Mouse (Mus musculus) lung, postnatal 14 days (tissue): ENCODE measurements around the gene Gsg1l2.

ENCODE experiments used
- DNase-seq: peaks from one replicate; pipeline ENCODE4 v3.0.0; 2021

Gsg1l2 gene

DNA sequence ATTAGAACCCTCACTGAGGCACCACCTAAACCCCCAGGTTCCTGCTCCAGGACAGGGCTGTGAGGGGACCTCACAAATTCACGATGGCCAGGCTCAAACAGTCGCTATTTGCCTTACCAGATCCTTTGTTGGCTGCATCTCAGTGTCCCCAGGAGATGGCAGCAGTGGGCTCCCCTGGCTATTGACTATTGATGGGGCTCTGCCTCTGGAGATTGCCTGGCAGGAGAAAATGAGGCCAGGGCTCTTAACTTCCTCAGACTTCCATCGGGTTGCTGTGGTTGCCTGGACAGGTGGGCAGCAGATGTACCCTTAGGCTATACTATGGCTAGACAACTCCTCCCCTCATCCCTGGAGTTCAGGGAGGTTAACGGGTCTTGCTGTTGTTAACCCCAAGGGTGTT is 45.8 kb downstream of the Gsg1l2 start:
- DNase-seq = peak; percentile 62

DNA sequence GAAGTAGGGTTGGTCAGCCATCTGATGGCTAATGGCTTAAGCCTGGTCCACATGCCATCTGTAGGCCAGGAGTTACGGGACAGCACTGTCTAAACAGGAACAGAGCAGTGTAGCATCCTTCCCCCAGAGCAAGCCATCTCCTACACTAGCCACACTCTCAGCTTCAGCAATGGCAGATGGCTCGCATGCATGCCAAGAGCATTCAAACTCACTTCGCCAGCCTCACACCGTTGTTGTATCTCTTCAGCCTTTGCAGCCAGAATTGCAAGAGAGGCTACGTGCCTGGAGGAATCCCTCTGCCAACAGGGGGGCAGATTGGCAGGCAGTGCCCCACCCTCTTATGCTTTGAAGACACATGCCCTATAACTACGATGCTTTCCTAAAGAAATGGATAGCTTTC is 47.2 kb downstream of the Gsg1l2 start:
- DNase-seq = no peak

DNA sequence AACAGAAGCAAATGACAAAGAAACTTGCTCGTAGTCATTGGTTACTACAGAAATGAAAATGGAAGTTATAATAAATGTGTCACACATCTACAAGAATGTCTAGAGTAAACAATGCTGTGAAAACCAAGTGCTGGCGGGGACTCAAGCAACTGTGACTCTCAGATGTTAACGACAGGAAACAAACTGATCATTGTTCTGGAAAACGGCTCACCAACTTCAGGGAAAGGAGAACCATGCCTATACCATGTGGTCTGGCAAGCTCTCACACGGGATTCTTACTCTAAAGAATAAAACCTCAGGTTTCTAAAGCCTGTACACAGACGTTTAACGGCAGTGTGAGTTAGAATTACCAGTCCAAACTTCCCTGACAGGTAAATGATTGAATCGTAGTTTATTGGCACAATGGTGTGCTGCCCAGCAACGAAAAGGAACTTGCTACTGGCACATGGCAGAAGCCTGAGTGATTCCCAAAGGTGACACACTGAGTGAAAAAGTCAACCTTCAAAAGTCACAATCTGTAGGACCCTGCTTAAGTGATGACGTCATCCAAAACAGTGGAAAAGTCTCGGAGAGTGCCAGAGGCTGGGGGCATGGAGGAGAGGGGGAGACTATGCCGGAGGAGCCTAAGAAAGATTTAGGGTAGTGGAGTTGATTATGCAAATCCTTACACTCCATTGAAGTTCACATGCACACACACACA is 54.1 kb downstream of the Gsg1l2 start:
- DNase-seq = peak; percentile 58

DNA sequence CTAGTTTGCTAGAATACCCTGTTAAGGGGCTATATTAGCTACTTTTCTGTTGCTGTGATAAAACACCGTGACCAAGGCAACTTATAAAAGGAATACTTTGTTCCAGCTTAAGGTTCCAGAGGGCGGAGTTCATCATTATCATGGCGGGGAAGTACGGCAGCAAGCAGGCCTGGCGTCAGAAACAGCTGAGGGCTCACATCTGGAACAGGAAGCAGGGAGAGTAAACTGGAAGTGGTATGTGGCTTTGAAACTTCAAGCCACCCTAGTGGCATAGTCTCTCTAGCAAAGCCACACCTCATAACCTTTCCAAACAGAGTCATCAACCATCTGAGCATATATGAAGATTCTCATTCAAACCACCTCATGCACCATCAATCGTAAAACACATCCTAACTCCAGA is 55.1 kb downstream of the Gsg1l2 start:
- no peak for DNase-seq

DNA sequence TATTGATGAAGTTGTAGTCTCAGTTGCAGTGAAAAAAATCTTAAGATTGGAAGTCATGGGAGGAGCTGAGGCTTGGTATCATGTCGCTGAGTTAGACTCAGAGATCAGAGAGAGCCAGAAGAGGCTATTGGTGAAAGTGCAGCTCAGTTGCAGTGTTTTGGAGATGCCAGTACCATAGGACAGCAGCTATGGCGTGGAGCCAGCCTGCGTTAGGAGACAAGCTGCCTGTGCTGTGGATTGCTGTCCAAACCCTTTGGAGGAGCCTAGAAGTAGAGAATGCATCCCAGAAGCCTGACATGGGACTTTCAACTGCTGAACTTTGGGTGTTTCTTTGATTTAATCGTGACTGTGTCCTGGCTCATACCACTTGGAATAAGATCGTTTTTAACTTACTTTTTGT is 57.4 kb downstream of the Gsg1l2 start:
- DNase-seq = peak; percentile 38

GRCm38 (mm10) chr11:67835408-67836078 is 61.1 kb downstream of the Gsg1l2 start:
- DNase-seq = no peak
